ENCODE assay signal across 17 mouse cellular contexts in genomic region chr8:128472871-128473270, GRCm38 (mm10).
"Had no signal": no experiment of that assay in that cellular context is flagged by ENCODE, and none has a peak within 500 bp of the region (broad histone marks: within the 10 kb centered on the region; RNA-seq: fewer than 3 reads in every experiment).

No protein-coding gene starts in this region.

- H3K4me3 ChIP-seq: lung, embryonic 15.5 days; megakaryocyte, embryonic 14.5 days; midbrain, embryonic 13.5 days; midbrain, embryonic 15.5 days; neural tube, embryonic 12.5 days; stomach, embryonic 15.5 days had no signal

- H3K27me3 ChIP-seq: lung, embryonic 15.5 days; midbrain, embryonic 13.5 days; midbrain, embryonic 15.5 days; neural tube, embryonic 12.5 days; stomach, embryonic 15.5 days had no signal

- H3K9ac ChIP-seq: lung, embryonic 15.5 days; midbrain, embryonic 13.5 days; midbrain, embryonic 15.5 days; neural tube, embryonic 12.5 days; stomach, embryonic 15.5 days had no signal

- H3K27ac ChIP-seq: lung, embryonic 15.5 days; macrophage; midbrain, embryonic 13.5 days; midbrain, embryonic 15.5 days; neural tube, embryonic 12.5 days; stomach, embryonic 15.5 days; stomach, postnatal 0 days had no signal

- ATAC-seq: lung, postnatal 0 days; midbrain, embryonic 13.5 days; midbrain, embryonic 15.5 days had no signal

- DNase-seq: lung, adult 2 months; lung, postnatal 14 days; lung, postnatal 36 days; right cerebral cortex, postnatal 14 days; thymus, adult 2 months; thymus, postnatal 25 days; thymus, postnatal 4 days had no signal

- H3K4me1 ChIP-seq: megakaryocyte, embryonic 14.5 days; midbrain, embryonic 13.5 days; midbrain, embryonic 15.5 days; neural tube, embryonic 12.5 days; stomach, embryonic 15.5 days had no signal

- H3K9me3 ChIP-seq: lung, embryonic 15.5 days; megakaryocyte, embryonic 14.5 days; midbrain, embryonic 13.5 days; midbrain, embryonic 15.5 days; neural tube, embryonic 12.5 days; stomach, embryonic 15.5 days had no signal

- H3K4me2 ChIP-seq: lung, embryonic 15.5 days; midbrain, embryonic 11.5 days; midbrain, embryonic 13.5 days; midbrain, embryonic 15.5 days; neural tube, embryonic 12.5 days; stomach, embryonic 15.5 days had no signal
